Mouse (Mus musculus): ENCODE data around the gene Senp2. TPM values are rescaled to one million over a fixed set of nuclear protein-coding genes. Genes with fewer than 3 reads are reported as not detected.
A peak's percentile ranks its signal among the peaks of the same experiment; 100 is the strongest.

Gene Senp2
- total and polyA plus RNA-seq, 3 experiments = 31.7 to 54.7 TPM; not detected in 1

DNA sequence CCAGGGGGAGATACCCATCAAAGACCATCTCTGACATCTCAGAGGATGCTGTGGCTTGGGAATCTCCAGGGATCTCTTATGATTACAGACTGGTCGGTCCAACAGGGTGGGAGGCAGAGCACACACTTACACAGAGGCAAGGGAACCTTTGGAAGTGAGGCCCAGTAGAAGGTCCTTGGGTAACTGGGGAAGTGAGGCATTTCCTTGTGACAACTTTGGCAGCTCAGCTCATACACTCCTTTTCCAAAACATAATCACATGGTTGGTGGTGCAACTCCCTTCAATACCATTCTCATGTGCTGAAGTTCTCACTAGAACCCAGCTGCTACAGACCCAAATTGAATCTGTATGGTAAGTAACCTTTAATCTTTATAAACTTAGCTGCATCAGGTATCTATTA is 86.5 kb downstream of the Senp2 start:
- Histone ChIP-seq H3K36me3 (ENCODE audit: control insufficient read depth in 1 of 2, insufficient read depth in 2 of 2, low read length in 2 of 2) (no peaks in the 10 kb centered on the region), H3K9me3 (replicated peaks; ENCODE audit: insufficient read depth, low read length) (no peaks in the 10 kb centered on the region), H3K9ac (ENCODE audit: control insufficient read depth, low read depth, low read length, poor library complexity, severe bottlenecking) (no peak overlapping the region), H3K79me2 (ENCODE audit: control insufficient read depth, insufficient read depth, low read length, poor library complexity) (no peaks in the 10 kb centered on the region), H3K4me3 (ENCODE audit: control insufficient read depth in 1 of 2, insufficient read depth in 1 of 2, low read depth in 2 of 2, low read length in 2 of 2) (no peak overlapping the region), H3K27me3 (ENCODE audit: control insufficient read depth in 1 of 2, insufficient read depth in 2 of 2, low read length in 2 of 2) (no peaks in the 10 kb centered on the region; a peak in 1 of 4 replicates), H3K4me1 (ENCODE audit: control insufficient read depth in 1 of 2, insufficient read depth in 2 of 2, low read length in 2 of 2) (no peaks in the 10 kb centered on the region), H3K27ac (ENCODE audit: control insufficient read depth, low read depth, low read length) (no peak overlapping the region)
- DNase-seq (ENCODE audit: low read depth, low spot score) = no peak
- no peak for TF ChIP-seq JUND (IDR thresholded peaks at IDR 0.05; ENCODE audit: low read depth, low read length)

DNA sequence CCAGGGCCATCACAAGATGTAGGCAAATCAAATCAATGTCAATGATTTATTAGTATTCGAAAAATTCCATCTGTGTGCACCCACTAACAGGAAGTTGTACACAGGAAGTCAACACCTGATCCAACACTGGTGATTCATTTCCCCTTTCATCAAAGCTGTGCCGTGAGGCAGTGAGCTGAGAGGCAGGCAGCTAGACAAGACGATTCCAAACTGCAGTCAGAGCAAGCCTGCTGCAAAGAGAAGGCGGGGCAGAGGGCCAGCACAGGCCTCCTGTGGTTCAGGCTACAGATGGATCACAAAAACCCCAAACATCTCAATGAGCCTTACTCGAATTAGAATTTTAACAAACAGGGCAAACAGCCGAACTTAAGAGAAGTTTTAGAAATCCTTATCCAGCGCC is 88.4 kb downstream of the Senp2 start:
- Histone ChIP-seq H3K4me1 (ENCODE audit: control insufficient read depth in 1 of 2, insufficient read depth in 2 of 2, low read length in 2 of 2) (no peaks in the 10 kb centered on the region), H3K9me3 (replicated peaks; ENCODE audit: insufficient read depth, low read length) (no peaks in the 10 kb centered on the region), H3K4me3 (ENCODE audit: control insufficient read depth in 1 of 2, insufficient read depth in 1 of 2, low read depth in 2 of 2, low read length in 2 of 2) (no peak overlapping the region), H3K27ac (ENCODE audit: control insufficient read depth, low read depth, low read length) (no peak overlapping the region), H3K79me2 (ENCODE audit: control insufficient read depth, insufficient read depth, low read length, poor library complexity) (no peaks in the 10 kb centered on the region), H3K27me3 (ENCODE audit: control insufficient read depth in 1 of 2, insufficient read depth in 2 of 2, low read length in 2 of 2) (peaks cover 0 to 5% of the 10 kb centered on the region in 2 experiments; a peak in 2 of 4 replicates), H3K36me3 (ENCODE audit: control insufficient read depth in 1 of 2, insufficient read depth in 2 of 2, low read length in 2 of 2) (no peaks in the 10 kb centered on the region), H3K9ac (ENCODE audit: control insufficient read depth, low read depth, low read length, poor library complexity, severe bottlenecking) (no peak overlapping the region)
- TF ChIP-seq MYB (IDR thresholded peaks at IDR 0.05; ENCODE audit: low read depth, low read length) (no peak), POLR2A (IDR thresholded peaks at IDR 0.05; ENCODE audit: control insufficient read depth in 1 of 2, insufficient read depth in 1 of 2, low read depth in 1 of 2, low read length in 2 of 2, poor library complexity in 1 of 2) (no peak), MXI1 (IDR thresholded peaks at IDR 0.05; ENCODE audit: low read depth, low read length) (no peak), CHD2 (IDR thresholded peaks at IDR 0.05; ENCODE audit: low read length) (no peak), ZC3H11A (IDR thresholded peaks at IDR 0.05; ENCODE audit: low read depth, low read length) (no peak), TBP (IDR thresholded peaks at IDR 0.05; ENCODE audit: low read depth, low read length) (no peak), MYC (IDR thresholded peaks at IDR 0.05; ENCODE audit: low read depth, low read length) (no peak), ZNF384 (IDR thresholded peaks at IDR 0.05; ENCODE audit: low read depth, low read length) (no peak), USF1 (IDR thresholded peaks at IDR 0.05; ENCODE audit: low read depth, low read length) (no peak), USF2 (IDR thresholded peaks at IDR 0.05; ENCODE audit: borderline replicate concordance in 1 of 2, insufficient read depth in 1 of 2, low read depth in 1 of 2, low read length in 2 of 2) (no peak), ELF1 (IDR thresholded peaks at IDR 0.05; ENCODE audit: low read depth, low read length) (no peak), RAD21 (IDR thresholded peaks at IDR 0.05; ENCODE audit: low read depth, low read length) (no peak), MAX (IDR thresholded peaks at IDR 0.05; ENCODE audit: low read length) (no peak), E2F4 (IDR thresholded peaks at IDR 0.05; ENCODE audit: borderline replicate concordance, low read depth, low read length) (no peak), POLR2AphosphoS2 (IDR thresholded peaks at IDR 0.05; ENCODE audit: low read length) (no peak)
- peak; percentile 28 for DNase-seq (ENCODE audit: low read depth, low spot score)

Other genes with a start within 250 kb of the Senp2 start
- gene Ehhadh, start 221.7 kb upstream of the Senp2 start, total RNA-seq (2012; rRNA removed) = 4.3 and 5.3 TPM in 2 replicates
- 1 to 10 TPM in 1 of 2 experiments, not detected in 1; 6.6 TPM for gene Ehhadh, start 221.7 kb upstream of the Senp2 start, polyA plus RNA-seq (2012; ENCODE audit: insufficient read depth in 1 of 2, insufficient read length in 2 of 2, low read depth in 1 of 2, low replicate concordance in 2 of 2, missing spikeins in 1 of 2)
- gene Map3k13, start 215.1 kb upstream of the Senp2 start, total RNA-seq (2012; rRNA removed) = 0.20 and 0.23 TPM in 2 replicates
- under 1 TPM in 1 of 2 experiments, not detected in 1; 0.82 TPM for gene Map3k13, start 215.1 kb upstream of the Senp2 start, polyA plus RNA-seq (2012; ENCODE audit: insufficient read depth in 1 of 2, insufficient read length in 2 of 2, low read depth in 1 of 2, low replicate concordance in 2 of 2, missing spikeins in 1 of 2)
- gene Tmem41a, start 61.9 kb upstream of the Senp2 start, total RNA-seq (2012; rRNA removed) = 26.9 and 32.9 TPM in 2 replicates
- 10 to 100 TPM in 1 of 2 experiments, not detected in 1; 50.3 TPM for gene Tmem41a, start 61.9 kb upstream of the Senp2 start, polyA plus RNA-seq (2012; ENCODE audit: insufficient read depth in 1 of 2, insufficient read length in 2 of 2, low read depth in 1 of 2, low replicate concordance in 2 of 2, missing spikeins in 1 of 2)
- gene Liph, start 13.8 kb upstream of the Senp2 start, total RNA-seq (2012; rRNA removed) = not detected in 2 replicates
- not detected for gene Liph, start 13.8 kb upstream of the Senp2 start, polyA plus RNA-seq (2012; ENCODE audit: insufficient read depth in 1 of 2, insufficient read length in 2 of 2, low read depth in 1 of 2, low replicate concordance in 2 of 2, missing spikeins in 1 of 2)
- gene Igf2bp2, start 153.8 kb downstream of the Senp2 start, total RNA-seq (2012; rRNA removed) = 0.13 and 0.23 TPM in 2 replicates
- under 1 TPM in 1 of 2 experiments, not detected in 1; 0.86 TPM for gene Igf2bp2, start 153.8 kb downstream of the Senp2 start, polyA plus RNA-seq (2012; ENCODE audit: insufficient read depth in 1 of 2, insufficient read length in 2 of 2, low read depth in 1 of 2, low replicate concordance in 2 of 2, missing spikeins in 1 of 2)